In the genomic region with DNA sequence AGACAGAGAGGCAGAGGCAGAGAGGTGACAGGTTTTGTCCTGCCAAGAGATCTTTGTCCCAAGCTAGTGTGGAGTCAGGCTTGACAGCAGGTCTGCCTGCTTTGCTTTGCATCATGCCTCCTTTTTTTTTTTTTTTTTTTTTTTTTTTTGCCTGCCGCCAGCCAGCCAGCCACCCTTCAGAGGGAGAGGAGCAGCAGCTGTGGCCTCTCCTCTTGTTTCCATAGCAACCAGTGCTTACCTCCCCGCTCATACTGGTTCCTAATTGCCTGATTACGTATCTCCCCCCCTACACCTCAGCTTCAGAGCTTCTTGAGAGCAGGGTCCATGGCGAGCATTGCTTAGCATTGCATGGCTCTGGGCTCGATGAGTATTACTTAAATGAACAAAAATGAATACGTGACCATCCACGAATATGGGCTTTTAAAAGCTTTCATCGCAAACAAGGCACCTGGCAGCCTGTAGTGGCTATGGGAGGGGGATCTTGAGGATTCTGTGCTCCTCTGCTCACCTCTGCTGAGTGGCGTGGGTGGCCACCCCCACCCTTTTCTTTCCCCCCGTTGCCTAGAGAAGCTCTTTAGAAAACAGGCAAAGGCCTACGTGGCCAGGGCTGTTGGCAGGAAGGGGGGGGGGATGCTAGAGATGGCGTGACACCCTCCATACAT, we compare ENCODE assay signal across 11 mouse cellular contexts. TPM values are rescaled to one million over a fixed set of nuclear protein-coding genes. Genes with fewer than 3 reads are reported as not detected.
DNase-seq lines count a peak whose midpoint lies in the region; ATAC-seq lines count a peak whose summit lies in the region.
"Had no signal": no experiment of that assay in that cellular context is flagged by ENCODE, and none has a peak within 500 bp of the region (broad histone marks: within the 10 kb centered on the region; RNA-seq: fewer than 3 reads in every experiment).

No protein-coding gene starts in this region.

- no peak overlapping the region for H3K4me3 ChIP-seq in hindbrain, embryonic 15.5 days

- H3K4me1 ChIP-seq in hindbrain, embryonic 15.5 days (replicated peaks): peaks cover 12% of the 10 kb centered on the region

- H3K27ac ChIP-seq in hindbrain, embryonic 15.5 days (replicated peaks): peak overlapping the region; percentile 89
- H3K27ac ChIP-seq: macrophage had no signal

- 0 out of 2 replicates have a peak, but pooled peaks cover 3% of the 10 kb centered on the region for H3K27me3 ChIP-seq in hindbrain, embryonic 15.5 days

- H3K4me2 ChIP-seq in hindbrain, embryonic 15.5 days: peak overlapping the region; percentile 32; the same call in 1 of the 2 replicates

- WGBS in hindbrain, embryonic 15.5 days: 37% methylated on average over 11 of the region's 12 CpGs

- no peaks in the 10 kb centered on the region for H3K9me3 ChIP-seq in hindbrain, embryonic 15.5 days

- peak; percentile 92 for ATAC-seq in hindbrain, embryonic 15.5 days (ENCODE audit: low FRiP score, low read depth)

- H3K9ac ChIP-seq in hindbrain, embryonic 15.5 days: no peak overlapping the region

- DNase-seq in cerebellum, postnatal 10 days: peak; percentile 40 to 59
- DNase-seq in cerebellum, postnatal 25 days: no peak
- peak; percentile 28 to 38 for DNase-seq in right cerebral cortex, adult 2 months (ENCODE audit: low spot score in 2 of 2)
- no peak for DNase-seq in right cerebral cortex, postnatal 36 days (ENCODE audit: low spot score in 2 of 2)
- peak; percentile 76 for DNase-seq in retina, embryonic 14.5 days (ENCODE audit: low spot score)
- DNase-seq in gastrocnemius, postnatal 10 days: no peak
- DNase-seq in cerebellum, adult 8-10 months: no peak
- DNase-seq: cerebellum, adult 11 months; heart, postnatal 36 days had no signal

- no peaks in the 10 kb centered on the region for H3K36me3 ChIP-seq in hindbrain, embryonic 15.5 days

RNA-seq across cellular contexts. Expression of a gene that starts 10.7 kb away (rescaled TPM):
- polyA plus RNA-seq in hindbrain, embryonic 15.5 days (2015; fragmentation: Nextera tagmentation; extraction: Ambion mirVana): 336 and 344 TPM in 2 replicates
- total RNA-seq in gastrocnemius, postnatal 10 days (2021): 10 to 100 TPM; 31.4 to 36.5 TPM

Comparison
In these comparisons a context has a peak if more than half of its experiments do, and no peak if none do; other contexts are left out.
1. DNase-seq: peak in cerebellum, postnatal 10 days (2 of 2), right cerebral cortex, adult 2 months (2 of 2) and retina, embryonic 14.5 days (single experiment); none in cerebellum, postnatal 25 days (0 of 2), right cerebral cortex, postnatal 36 days (0 of 2), gastrocnemius, postnatal 10 days (single experiment) and cerebellum, adult 8-10 months (single experiment).